Mouse (Mus musculus): ENCODE data around the gene Dnajc8.

Dnajc8 gene

DNA sequence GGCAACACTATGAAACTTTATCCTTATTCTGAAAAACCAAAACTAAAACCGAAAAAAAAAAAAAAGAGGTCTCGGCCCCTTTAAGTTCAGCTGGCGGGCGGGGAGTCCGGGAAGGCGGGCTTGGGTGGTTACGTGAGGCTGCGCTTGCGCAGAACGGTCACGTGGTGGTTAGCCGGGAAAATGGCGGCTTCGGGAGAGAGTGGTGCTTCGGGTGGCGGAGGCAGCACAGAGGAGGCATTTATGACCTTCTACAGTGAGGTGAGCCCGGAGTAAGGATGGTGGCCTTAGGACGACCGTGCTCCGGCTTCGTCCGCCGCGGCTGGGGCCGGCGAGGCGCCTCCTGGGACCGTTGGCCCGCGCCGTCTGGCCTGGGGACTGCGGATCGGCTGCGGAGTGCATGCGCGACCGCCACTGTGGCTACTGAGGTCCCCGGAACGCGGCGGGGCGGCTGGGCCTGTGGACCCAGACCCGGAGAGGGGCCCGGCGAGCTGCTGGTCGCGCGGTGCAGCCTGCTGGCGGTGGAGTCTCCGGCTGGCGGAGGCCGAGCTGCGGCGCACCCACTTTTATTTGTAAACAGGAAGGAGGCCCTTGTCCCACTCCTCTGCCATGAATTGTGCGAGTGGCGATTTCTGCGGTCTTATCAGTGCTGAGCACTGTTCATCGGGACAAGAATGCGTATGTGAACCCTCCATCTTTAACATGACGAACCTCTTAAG, at the start of gene Dnajc8:
Dnajc8 (plus strand) TSS at position 145 of the 716 bp plus-strand sequence.
- peak; percentile 93 for DNase-seq (ENCODE audit: low spot score)

DNA sequence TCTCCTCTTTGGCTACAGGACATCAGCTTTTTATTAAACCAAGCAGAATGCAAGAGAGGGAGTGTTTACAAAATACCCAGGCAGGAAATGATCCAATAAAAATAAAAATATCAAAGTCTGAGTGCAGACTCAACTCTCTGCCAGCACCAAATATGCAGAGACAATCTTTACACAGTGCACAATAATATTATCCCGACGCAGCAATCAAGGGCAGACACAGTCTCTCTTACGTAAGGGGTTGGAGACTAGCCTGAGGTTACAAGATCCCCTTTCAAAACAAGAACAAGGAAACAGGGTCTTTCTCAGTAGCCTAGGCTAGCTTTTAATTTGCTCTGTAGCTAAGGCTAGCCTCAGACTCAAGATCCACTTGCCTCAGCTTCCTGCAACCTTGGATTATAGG, 46.8 kb upstream of the Dnajc8 start:
- no peak for DNase-seq (ENCODE audit: low spot score)

DNA sequence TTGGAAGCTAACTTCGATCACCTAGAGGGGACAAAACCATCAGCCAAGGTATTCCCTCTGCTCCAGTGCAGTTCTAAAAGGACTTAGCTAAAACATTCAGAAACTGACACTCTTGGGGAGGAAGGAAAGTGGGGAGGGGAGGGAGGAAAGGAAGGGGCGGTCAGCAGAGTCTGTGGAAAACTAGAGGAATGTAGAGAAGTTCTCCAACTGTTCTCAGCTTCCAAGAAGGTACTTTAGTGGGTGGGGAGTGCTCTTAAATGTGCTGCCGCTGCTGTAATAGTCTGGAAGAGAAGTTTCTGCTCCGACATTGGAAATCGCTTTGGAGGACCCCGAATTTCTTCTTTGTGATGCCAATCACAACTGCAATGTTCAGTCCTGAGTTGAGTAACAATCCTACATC, 46.4 kb upstream of the Dnajc8 start:
- no peak for DNase-seq (ENCODE audit: low spot score)

- DNase-seq (ENCODE audit: low spot score) = no peak
These were observed 44.9 kb upstream of the Dnajc8 start for GRCm38 (mm10) chr4:132490273-132491010.

- no peak for DNase-seq (ENCODE audit: low spot score)
These were observed 44.3 kb upstream of the Dnajc8 start for GRCm38 (mm10) chr4:132491057-132491456.

GRCm38 (mm10) chr4:132491748-132492147, 43.6 kb upstream of the Dnajc8 start:
- DNase-seq (ENCODE audit: low spot score) = peak; percentile 74

DNA sequence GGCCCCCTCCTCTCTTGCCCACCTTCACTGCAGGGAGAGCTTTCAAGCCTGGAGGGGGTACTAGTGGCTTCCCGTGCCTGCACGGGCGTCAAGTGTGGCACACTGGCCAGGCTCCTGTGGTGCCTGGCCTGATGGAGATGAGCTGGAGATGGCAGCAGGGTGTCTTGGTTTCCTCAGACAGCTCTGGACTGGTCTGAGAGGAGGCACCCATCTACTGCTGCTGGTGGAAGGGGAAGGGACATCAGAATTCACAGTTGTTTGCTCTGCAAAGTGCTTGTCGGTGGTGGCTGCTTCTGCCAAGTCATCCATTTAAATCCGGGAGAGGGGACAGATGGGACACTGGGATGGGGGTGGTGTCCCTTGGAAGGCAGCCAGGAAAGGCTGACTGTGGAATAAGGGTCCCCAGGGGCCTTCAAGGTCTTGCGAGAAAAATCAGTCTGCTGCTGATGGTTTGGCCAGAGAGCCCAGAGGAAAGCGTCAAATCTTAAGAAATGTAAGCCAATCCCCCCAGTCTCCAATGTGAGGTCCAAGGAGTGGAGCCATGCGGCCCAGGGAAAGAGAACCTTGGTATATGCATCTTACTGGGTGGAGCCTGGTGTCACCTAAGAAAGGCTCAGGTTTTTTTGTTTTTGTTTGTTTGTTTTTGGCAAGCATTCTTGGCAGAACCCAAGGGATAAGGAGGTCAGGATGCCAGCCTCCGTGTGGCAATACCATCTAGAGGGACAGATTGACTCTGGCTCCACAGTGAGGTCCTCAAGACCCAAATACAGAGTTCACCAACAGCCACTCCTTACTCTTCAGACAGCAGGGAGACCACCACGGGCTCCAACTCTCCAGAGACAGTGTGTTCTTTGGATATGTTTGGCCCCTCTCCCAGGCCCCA, 42.9 kb upstream of the Dnajc8 start:
- DNase-seq (ENCODE audit: low spot score) = no peak

- no peak for DNase-seq (ENCODE audit: low spot score)
These were observed 41.0 kb upstream of the Dnajc8 start for GRCm38 (mm10) chr4:132494271-132494918.

DNA sequence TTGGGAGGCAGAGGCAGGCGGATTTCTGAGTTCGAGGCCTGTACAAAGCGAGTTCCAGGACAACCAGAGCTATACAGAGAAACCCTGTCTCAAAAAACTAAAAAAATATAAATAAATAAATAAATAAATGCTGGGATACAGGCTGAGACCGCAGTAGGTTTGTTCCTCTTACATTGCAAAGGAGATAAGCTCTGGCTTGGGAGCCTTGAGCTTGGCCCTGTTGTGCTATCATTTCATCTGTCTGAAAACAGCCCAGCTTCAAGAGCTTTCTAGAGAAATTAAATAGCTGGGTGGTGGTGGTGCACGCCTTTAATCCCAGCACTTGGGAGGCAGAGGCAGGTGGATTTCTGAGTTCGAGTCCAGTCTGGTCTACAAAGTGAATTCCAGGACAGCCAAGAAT, 33.7 kb upstream of the Dnajc8 start:
- DNase-seq (ENCODE audit: low spot score) = no peak

- DNase-seq (ENCODE audit: low spot score) = no peak
These were observed 32.0 kb upstream of the Dnajc8 start for GRCm38 (mm10) chr4:132503344-132503743.

DNA sequence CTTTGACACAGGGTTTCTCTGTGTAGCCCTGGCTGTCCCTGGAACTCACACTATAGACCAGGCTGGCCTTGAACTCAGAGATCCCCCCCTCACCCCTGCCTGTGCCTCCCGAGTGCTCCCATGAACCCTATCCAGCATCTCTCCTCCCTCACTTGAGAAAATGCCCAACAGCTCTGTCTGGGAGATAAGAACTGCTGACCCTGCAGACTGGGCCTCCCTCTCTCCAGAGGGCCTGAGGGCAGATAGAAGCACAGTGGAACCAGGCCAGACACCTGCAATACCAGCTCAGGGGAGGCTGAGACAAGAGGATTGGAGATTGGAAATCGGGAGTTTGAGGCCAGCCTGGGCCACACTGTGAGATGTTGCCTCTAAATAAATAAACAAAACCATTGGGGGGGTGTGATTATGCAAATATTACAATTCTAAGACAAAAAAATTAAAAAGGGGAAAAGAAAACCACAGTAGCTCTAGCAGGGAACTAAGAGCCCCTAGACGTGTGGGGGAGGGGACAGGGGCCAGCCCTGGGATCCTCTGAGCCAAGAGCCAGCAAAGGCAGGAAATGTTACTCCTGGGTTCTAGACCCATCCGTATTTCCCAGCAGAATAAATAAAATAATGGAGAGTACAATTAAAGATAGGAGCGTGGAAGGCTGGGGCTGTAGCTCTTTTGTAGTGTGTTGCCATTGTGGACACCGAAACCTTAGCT, 30.2 kb upstream of the Dnajc8 start:
- DNase-seq (ENCODE audit: low spot score) = no peak

GRCm38 (mm10) chr4:132505800-132506199, 29.6 kb upstream of the Dnajc8 start:
- no peak for DNase-seq (ENCODE audit: low spot score)

- no peak for DNase-seq (ENCODE audit: low spot score)
These were observed 29.1 kb upstream of the Dnajc8 start for GRCm38 (mm10) chr4:132506250-132506649.

- no peak for DNase-seq (ENCODE audit: low spot score)
These were observed 28.1 kb upstream of the Dnajc8 start for GRCm38 (mm10) chr4:132507210-132507609.

- DNase-seq (ENCODE audit: low spot score) = peak; percentile 93
These were observed 25.6 kb upstream of the Dnajc8 start for GRCm38 (mm10) chr4:132509621-132510296.

DNA sequence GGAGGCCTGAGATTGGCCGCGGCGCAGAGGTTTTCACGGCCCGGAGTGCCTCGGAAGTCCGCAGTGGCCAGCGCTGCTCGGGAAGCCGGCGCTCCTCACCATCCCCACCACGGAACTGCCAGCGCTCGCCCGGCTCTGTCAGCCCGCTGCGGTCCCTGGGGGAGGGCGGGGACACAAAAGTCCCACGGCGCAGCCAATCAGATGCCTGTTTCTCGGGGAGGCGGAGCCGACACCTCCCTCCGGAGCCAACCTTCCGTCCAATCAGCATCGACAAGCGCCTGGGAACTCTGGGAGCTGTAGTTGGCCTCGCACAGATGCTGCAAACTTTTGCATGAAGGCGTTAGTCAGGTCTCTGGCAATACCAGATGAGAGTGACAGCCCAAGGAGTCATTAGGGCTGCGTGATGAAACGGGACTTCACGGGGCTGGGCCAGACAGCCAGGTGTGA, 25.0 kb upstream of the Dnajc8 start, which contains the start of gene Sesn2:
Sesn2 (minus strand) TSS at position 150 of the 447 bp plus-strand sequence.
- peak; percentile 97 for DNase-seq (ENCODE audit: low spot score)

DNA sequence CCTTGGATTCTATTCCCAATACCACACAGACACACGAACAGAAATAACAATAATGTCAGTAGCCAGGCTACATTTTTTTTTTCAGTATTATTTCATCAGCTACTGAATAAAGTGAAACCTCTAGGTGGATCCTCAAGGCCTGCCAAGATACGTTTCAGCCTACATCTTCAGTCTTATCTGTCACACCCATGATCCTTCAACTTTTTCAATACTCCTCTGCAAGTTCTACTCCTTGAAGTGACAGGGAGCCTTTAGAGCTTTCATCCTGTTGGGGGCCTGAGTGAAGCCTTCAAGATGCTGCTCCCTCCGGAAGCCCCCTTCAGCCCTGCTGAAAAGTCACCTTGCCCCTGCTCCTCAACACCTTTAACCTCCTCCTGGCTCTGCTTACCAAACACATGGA, 23.3 kb upstream of the Dnajc8 start:
- no peak for DNase-seq (ENCODE audit: low spot score)

GRCm38 (mm10) chr4:132513395-132514273, 21.7 kb upstream of the Dnajc8 start:
- peak; percentile 68 for DNase-seq (ENCODE audit: low spot score)

- peak; percentile 83 for DNase-seq (ENCODE audit: low spot score)
These were observed 20.7 kb upstream of the Dnajc8 start for GRCm38 (mm10) chr4:132514555-132515135.

Measured in yolk sac, embryonic 10.5 days (tissue).